Mouse (Mus musculus): ENCODE data around the gene Tmem132a. TPM values are rescaled to one million over a fixed set of nuclear protein-coding genes. Genes with fewer than 3 reads are reported as not detected.

Gene Tmem132a
- total RNA-seq, 2 experiments from 2014 or later, result 221 to 224 TPM

DNA sequence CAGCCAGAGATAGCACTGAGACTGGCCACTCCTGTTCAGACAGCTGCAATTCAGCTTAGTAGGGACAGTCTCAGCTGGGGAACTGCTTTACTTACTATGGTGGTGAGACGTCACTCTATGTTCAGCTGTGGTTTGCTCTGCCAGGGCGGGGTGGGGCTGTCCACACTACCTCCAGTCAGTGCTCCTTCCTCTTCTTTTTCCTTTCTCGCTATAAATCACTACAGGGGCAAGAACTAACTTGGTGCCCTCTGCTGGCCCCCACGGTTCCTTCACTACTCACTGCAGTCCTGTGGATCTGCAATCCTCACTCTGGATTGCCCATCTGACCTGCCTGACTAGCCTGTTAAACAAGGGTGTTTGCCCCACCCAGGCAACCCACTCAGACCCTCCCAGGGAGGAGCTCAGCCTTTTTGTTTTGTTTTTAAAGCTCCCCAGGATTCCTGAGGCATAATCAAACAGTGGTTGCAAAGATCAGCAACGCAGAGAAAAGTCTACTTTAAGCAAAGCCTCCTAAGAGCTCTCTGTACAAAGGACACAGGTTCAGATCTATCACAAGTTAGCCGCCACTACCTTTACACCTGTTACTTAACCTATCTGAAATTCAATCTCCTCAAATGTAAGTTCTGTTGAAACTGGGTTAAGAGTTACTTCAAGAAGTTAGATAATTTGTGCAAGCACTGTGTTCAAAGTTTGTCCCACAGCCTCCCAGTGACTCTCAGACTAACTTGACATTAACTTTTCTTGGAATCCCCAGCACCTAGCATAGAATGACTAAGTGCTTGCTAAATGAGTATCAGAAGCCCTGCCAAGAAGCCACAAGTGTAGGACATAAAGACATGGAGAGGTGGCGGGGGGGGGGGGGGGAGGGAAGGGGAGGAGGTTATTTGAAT lies 10.6 kb upstream of the Tmem132a start:
- DNase-seq (ENCODE audit: low spot score in 2 of 2), result peak in 1 of 2 experiments; percentile 37

DNA sequence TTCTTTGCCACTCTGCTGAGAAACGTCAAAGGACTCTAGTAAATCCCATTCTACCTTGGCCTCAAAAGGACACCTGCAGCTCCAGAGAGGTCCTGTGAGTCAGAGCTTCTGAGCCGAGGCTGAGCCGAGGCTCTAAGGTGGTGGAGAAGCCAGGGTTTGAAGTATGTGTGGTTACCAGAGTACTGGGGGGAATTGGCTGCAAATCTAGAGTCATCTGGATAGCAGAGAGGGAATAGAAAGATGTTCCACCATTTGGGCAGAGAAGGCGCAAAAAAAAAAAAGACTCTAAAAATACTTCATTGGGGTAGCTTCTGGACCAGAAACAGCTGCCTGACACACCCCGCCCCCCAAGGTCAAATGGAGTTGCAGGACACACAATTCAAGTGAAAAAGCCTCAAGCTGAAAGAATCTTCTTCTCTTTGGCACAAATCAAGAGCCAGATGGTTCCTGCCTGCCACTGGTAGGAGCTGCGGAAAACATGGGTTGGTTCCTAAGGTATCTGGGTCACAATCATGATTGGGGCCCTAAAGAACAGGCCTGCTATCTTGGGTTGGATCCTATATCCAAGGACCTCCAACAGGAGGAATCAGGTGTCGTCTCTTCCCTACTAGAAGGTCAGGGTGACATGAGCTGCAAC lies 8.6 kb upstream of the Tmem132a start:
- peak in 1 of 2 experiments; percentile 44 for DNase-seq (ENCODE audit: low spot score in 2 of 2)

DNA sequence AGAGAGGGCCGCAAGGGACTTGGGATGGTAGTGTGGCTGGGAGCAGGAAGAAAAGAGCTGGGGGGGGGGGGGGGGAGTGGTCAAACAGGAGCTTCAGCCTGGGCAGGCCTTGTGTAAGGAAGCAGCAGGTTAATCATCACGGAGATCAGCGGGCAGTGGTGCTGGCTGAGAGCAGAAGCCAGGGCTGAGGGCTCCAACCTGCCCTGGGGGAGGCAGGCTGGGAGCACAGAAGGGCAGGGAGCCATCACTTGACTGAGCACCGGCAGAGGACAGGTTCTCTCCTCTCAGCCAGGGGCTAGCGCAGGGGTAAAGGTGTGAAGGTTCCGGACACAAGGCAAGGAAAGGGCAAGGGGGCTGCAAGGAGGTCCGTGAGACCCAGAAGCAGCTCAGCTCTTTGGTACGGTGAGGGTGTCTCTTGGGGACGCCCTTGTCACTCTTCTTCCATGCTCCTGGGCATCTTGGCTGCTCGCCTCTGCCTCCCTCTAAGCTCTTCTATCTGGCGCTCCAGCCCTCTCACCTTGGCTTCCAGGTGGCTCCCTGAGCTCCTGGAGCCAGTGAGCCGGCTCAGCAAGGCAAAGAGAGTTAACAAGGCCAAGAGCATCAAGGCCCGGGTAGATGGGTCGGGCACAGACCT lies 1.7 kb upstream of the Tmem132a start:
- no peak for DNase-seq (ENCODE audit: low spot score in 2 of 2)

DNA sequence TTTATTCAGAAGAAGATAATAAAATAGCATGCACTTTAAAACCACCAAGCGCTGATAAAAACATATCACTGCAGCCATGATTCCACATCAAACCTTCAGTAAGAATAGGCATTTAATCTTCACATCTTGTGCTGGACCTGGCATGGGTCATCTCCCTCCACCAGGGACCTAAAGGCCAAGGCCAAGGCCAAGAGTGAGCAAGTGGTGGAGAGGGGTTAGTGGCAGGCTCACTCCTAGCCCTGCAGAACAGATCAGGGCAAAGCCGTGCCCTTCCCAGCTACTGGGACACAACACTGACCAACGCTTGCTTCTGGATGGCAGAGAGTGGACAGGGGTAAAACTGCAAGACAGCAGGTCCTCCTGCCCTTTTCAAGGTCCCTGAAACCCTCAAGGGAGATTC lies 936 bp upstream of the Tmem132a start:
- no peak for DNase-seq (ENCODE audit: low spot score in 2 of 2)

DNA sequence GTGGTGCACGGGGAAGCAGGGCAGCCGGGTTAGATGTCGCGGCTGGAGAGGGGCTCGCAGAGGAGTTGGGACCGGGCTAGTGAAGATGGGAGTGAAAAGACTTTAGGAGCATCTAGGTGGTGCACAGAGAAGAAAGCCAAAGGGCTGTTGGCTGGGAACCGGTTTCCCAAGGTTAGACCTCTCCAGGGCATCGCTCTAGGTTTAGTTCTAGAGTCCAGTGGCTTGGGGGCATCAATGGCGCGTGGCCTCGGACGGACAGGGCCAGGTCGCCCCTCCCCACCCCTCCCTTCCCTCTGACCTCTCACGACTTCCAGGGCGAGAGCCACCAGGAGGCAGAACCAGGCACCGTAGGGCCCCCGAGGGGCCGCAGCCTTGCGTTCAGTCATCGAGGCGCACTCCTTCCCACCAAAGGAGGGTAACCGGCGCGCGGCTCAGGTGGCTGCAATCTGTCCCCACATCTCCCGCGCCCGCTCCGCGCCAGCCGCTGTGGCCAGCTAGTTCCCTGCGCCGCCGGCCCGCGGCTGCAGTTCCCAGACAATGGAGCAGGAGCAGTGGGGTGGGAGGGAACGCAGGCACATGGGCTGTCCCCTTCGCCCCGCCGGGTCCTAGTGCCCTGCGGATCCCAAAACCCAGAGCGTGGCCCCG lies 377 bp downstream of the Tmem132a start:
- peak; percentile 79 to 87 for DNase-seq (ENCODE audit: low spot score in 2 of 2)

DNA sequence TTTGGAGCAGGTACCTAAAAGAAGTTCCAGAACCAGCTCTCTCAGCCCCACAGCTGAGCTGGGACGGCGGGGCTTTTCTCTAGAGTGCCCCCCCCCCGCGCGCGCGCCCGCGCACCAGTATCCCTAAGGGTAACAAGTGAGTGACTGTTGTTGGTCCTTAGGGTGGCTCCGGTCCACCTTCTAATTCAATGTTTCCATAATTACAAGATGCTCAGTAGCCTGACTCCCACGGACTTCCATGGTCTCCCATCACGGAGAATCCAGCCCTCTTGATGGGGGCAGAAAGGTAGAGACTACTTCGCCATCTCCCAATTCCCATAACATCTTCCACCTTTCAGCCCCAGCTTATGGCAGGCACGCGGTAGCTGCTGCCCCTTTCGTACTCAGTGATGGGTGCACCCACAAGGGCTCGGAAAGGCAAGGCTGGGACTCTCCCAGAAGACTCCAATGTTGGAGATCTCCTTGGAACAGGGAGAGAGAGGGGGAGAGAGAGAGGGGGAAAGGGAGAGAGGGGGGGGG lies 1.1 kb downstream of the Tmem132a start:
- no peak for DNase-seq (ENCODE audit: low spot score in 2 of 2)

DNA sequence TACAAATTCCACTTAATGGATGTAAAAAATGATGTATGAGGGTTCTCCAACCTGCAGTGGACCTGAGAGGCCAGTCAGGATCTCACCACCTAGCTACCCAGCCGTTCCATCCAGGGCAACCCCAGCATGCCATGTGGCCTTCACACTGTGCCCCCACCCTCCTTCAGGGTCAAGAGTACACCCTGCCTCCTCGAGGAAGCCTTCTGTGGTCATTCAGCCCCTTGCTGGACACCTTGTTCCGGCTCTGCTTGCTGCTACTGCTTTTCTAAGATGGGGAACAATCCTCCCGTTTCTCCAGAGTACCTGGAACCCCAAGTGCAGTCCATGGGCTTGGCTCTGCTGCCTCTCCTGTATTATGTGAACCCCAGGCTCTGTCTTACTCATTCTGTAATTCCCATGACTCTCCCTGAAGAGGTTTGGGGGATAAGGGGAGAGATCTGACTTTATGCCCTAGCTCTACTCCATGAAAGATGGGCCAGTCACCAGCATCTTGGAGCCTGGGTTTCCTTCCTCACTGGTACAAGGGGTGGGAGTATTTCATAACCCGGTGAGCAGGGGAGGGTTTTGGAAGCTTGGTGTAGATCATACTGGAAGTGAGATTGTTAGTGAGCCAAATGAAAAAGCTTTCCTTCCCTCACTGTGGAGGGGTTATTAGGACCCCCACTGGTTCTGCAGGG lies 1.7 kb downstream of the Tmem132a start:
- no peak for DNase-seq (ENCODE audit: low spot score in 2 of 2)

DNA sequence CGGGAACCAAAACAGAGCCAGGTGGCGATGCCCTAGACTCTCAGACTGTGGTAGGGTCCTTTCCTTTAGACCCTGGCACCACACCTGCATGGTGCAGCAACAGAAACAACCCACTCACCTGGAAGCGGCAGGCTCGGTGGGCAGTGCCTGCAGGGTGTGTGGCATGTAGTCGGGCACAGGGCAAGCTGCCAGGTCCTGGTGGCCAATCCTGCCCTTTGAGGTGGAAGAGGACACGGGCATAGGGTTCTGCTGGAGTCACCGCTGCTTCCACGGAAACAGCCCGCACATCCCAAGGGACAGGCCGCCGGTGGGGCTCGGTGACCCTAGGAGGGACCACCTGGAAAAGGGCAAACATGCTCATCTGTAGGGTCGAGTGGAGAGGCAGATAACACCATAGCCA lies 3.4 kb downstream of the Tmem132a start:
- DNase-seq (ENCODE audit: low spot score in 2 of 2), result no peak

DNA sequence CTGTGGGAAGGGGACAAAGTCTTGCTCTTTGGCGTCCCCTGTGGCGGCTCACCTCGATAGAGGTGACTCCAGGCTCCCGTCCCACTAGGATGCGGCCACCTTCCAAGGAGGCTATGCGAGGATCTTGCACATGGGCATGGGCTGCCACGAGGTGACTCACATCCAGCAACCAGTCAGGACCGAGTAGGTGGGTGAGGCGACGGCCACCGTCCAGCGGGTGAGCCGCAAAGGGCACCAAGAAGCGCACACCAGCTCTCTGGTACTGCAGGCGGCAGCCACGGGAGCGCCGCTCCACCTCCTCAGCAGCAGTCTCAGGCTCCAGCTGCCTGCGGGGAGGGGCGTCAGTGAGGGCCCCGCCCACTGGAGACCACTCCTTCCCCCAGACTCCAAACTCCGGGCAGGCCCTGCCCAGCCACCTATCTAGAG lies 9.7 kb downstream of the Tmem132a start:
- no peak for DNase-seq (ENCODE audit: low spot score in 2 of 2)

DNA sequence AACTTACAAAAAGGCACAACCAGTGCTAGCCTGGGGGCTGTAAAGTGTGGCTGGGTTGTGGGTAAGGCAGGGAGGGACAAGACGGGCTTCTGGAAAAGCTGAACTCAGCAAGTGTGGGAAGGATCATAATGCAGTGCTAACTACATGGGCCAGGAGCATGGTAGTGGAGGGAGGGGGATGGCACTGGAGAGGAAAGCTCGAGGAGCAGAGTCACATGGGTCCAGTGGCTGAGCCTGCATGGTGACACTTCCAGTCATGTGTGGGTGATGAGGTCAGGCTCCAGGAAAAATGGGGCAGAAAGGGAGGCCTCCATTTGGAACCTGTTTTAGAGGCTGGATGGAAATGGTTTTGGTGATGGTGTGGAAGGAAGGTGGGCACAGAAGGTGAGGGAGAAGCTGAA lies 13.2 kb downstream of the Tmem132a start:
- DNase-seq (ENCODE audit: low spot score in 2 of 2), result no peak

DNA sequence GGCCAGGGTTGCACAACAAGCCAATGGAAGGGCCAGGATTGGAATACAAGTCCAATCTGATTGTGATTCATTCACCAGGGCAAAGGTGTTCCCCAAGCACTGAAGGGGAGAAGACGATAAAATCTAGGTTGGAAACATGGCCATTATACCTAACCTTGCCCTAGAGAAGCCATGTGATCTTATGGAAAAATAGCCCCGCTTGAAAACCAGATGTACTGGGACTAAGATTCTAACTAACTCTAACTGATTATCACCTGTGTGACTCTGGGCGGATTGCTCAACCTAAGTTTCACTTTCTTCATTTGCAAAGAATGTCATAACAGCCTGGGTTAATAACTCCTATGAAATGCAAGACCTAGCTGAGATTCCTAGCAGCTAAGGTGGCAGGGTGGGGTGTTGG lies 14.3 kb downstream of the Tmem132a start:
- no peak for DNase-seq (ENCODE audit: low spot score in 2 of 2)

DNA sequence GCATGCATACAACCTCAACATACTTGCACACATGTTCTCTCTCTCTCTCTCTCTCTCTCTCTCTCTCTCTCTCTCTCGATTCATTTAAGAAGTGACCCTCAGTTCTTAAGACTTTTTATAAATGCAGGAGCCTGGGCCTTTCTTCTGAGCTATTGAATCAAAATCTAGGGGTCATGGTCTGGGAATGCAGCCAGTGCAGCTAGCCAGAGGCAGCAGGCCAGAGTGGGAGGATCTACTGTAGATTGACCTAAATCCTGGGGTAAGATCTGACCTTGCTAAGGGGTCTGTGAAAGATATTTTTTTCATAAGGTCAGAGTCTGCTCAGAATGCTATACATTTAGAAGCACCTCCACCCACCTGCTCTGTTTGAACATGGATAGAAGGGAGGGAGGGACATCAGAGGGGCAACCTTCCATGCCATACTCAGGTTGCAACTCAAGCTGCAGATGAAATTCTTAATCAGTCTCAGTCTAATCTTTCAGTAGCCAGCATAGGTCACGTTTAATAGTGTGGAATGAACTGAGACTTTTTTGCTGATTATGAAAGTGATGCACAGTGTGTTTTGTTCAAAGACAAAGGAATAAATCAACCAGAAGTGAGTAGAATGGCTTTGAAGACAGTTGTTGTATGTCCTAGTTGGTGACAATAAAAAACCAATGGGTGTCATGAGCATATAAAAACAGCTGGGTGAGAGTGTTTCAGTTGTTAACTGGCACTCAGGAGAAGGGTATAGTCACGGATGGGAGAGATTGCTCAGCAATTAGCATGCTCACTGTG lies 22.2 kb downstream of the Tmem132a start:
- DNase-seq (ENCODE audit: low spot score in 2 of 2), result no peak

DNA sequence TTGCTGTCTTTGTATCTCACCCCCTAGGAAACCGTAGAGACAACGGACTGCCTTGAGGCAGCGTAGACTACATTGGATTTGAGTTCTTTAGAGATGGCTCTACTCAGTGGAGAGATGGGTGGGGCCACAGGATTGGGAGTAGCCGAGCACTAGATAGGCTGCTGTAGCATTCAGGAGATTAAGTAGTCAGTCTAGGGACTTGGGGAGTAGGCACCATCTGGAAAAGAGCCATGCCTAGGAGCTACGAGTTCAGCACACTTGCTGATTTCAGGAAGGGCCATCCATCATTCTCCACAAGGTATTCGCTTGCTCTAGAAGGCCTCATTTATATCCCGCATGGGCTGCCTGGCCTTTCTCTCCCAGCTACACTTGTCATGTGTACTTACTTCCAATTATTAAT lies 23.6 kb downstream of the Tmem132a start:
- DNase-seq (ENCODE audit: low spot score in 2 of 2), result no peak

DNA sequence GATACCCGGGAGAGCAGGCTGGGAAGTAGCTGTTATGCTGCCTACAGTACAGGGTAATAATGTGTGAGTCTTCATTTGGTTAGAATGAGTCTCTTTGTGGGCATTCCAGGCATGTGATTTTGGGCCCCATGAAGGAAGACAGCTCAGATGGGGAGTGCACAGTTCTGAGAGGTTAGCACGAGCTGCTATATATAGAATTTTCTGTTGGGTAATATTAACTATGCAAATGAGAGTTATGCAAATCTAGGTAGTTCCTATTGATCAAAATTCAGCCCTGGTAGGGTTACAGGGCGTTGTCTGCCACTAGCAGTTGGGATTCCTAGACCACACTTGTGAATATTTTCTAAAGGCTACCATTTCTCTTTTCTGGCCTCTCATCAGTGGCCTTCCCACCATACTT lies 24.3 kb downstream of the Tmem132a start:
- no peak for DNase-seq (ENCODE audit: low spot score in 2 of 2)

DNA sequence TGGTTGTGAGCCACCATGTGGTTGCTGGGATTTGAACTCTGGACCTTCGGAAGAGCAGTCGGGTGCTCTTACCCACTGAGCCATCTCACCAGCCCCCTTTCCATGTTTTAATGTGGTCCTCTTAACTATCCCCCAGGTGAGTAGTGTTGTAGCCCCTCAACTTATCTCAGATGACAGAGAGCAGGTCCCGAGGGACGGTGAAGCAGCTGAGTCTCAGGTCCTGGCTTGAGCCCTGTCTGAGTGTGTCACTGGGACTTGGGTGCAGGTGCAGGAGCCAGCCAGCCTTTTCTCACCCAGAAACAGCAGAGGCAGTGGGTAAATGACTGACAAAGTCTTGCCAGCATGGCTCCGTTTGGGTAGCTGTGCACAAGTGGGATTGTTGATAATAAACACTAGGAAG lies 25.5 kb downstream of the Tmem132a start:
- DNase-seq (ENCODE audit: low spot score in 2 of 2), result no peak

DNA sequence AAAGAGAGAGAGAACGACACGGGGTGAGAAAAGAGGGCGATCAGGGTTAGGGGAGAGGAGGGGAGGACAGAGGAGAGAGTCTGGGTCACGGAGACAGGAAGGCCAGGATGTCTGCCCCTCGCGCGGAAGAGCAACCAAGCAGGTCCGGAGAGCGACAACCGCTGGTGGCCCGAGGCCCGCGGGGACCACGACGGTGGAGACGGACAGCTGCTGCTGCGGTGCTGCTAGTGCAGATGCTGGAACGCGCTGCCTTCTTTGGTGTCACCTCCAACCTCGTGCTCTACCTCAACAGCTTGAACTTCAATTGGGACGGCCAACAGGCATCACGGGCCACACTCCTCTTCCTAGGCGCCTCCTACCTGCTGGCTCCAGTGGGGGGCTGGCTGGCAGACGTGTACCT lies 26.8 kb downstream of the Tmem132a start:
- DNase-seq (ENCODE audit: low spot score in 2 of 2), result no peak

DNA sequence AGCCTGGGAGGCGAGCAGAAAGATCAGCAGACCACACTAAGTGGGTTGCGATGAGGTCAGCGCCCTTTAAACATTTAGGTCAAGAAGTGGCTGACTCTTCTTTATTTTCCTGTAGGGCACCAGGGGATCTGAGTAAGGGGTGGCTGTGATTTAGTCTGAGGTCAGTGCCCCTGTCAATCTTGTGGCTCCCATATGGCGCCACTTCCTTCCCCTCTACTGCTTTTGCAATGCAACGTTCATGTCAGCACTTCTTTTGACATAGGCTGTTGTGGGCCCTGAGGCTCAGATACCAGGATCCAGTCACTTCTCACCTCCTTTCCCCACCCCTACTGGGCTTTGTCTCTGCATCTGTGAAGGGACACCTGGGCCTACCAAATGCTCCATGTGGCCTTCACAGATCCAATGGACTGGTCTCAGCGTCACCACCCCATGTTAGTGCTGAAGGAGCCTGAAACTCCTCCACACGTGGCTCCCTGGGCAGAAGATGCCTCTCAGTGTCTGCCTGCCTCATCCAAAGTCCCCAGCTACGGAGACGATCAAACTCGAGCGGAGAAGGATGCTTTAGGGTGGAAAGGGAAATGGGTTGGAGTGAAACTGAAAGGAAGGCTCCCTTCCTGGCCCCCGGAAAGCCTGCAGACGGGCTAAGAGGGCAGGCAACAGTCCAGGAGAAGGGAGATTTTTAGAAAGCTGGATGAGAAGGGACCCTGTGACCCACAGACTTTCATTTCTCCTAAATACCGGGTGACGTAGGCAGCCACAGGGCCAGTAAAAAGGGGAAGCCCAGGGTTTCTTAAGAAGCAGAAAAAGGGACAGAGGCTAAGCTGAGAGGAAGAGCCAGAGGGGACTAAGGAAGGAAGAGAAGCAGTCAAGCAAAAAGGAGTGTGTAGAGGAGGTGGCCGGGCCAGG lies 27.8 kb downstream of the Tmem132a start:
- DNase-seq (ENCODE audit: low spot score in 2 of 2), result no peak

DNA sequence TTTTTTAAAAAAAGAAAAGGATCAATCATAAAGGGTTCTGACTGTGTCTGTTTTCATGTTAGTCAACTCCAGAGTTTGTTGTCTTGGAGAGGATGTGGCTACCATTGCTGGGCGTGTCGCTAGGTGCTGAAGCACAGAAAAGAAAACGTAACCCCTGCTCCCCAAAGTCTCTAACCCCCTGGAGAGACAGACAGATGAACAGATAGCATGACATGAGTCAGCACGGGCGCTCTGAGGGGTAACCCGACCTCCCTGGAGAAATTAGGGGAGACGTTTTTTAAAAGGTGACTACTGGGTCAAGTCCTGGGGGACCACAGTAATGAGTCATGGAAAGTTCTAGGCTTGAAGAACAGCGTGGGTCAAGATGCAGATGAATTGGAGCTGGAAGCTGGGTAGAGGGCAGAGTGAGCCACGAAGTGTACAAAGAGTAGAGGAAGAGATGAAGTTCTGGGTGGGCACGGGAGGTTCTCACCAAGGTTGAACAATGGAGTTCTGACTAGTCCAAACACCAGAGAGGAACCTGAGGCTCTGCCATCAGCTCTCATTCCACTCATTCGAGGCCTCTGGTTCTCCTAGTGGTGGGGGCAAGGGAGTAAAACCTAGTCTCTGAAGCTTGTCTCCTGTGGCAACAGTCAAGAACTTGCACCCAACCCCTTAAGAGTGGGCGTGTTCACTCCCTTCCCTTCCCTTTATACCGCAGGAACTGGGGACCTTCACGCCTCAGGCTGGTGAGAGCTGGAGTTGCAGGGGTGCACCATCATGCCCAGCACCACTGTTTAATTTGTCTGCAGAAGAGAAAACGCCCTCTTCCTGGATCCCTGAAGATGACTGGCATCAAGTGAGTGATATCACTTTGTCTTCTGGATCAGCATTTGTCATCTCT lies 30.5 kb downstream of the Tmem132a start, which contains the start of gene Slc15a3:
TSS of gene Slc15a3 (plus strand) at position 718 of the 883 bp plus-strand sequence.
- no peak for DNase-seq (ENCODE audit: low spot score in 2 of 2)
